Mouse (Mus musculus) heart, postnatal 25 days (tissue): Measurements from ENCODE around the gene Ncoa3. TPM values are rescaled to one million over a fixed set of nuclear protein-coding genes. Genes with fewer than 3 reads are reported as not detected.

Experiments
- DNase-seq: peaks from one replicate; pipeline ENCODE4 v3.0.0; 2022; ENCODE audit warnings: low spot score
- intact Hi-C: fragments of 180-260 bp; cut with DNase I; formaldehyde crosslinking; loops from one replicate; pipeline ENCODE4 v1.15.1; 2025
- total RNA-seq, 2 experiments: library from RNA; stranded (reverse); gene quantifications; 2 replicates each; pipeline ENCODE4 v1.2.3; 2021

Ncoa3 gene
- total RNA-seq, 2 experiments from 2014 or later: 23.8 to 29.6 TPM

GRCm38 (mm10) chr2:166088991-166089390, 96.6 kb downstream of the Ncoa3 start:
- DNase-seq: no peak
- intact Hi-C loops: loop anchor here (10.0 kb wide), 1 partner anchor 716 kb away; the partner anchor contains the start of gene Arfgef2

- intact Hi-C loops: no loop called here
- DNase-seq: no peak
Measured at GRCm38 (mm10) chr2:166090131-166090581, 97.7 kb downstream of the Ncoa3 start.

GRCm38 (mm10) chr2:166091599-166091998, 99.2 kb downstream of the Ncoa3 start:
- DNase-seq: no peak
- intact Hi-C loops: no loop called here

GRCm38 (mm10) chr2:166092412-166092811, 100.0 kb downstream of the Ncoa3 start:
- intact Hi-C loops: no loop called here
- DNase-seq: no peak

GRCm38 (mm10) chr2:166096300-166096699, 103.9 kb downstream of the Ncoa3 start:
- intact Hi-C loops: no loop called here
- no peak for DNase-seq

- no peak for DNase-seq
- intact Hi-C loops: no loop called here
Measured at GRCm38 (mm10) chr2:166096834-166097233, 104.4 kb downstream of the Ncoa3 start.

GRCm38 (mm10) chr2:166097443-166098291, 105.2 kb downstream of the Ncoa3 start:
- DNase-seq: no peak
- intact Hi-C loops: no loop called here

- intact Hi-C loops: no loop called here
Measured at GRCm38 (mm10) chr2:166098292-166098933, 106.0 kb downstream of the Ncoa3 start.

GRCm38 (mm10) chr2:166100309-166101262, 108.2 kb downstream of the Ncoa3 start:
- DNase-seq: no peak
- intact Hi-C loops: no loop called here

More at GRCm38 (mm10) chr2:166098292-166098933, 106.0 kb downstream of the Ncoa3 start:
- DNase-seq: no peak

GRCm38 (mm10) chr2:166102893-166103292, 110.5 kb downstream of the Ncoa3 start:
- intact Hi-C loops: no loop called here
- DNase-seq: peak; percentile 66

- DNase-seq: no peak
- intact Hi-C loops: no loop called here
Measured at GRCm38 (mm10) chr2:166105911-166106310, 113.5 kb downstream of the Ncoa3 start.

- no peak for DNase-seq
- intact Hi-C loops: no loop called here
Measured at GRCm38 (mm10) chr2:166106631-166107030, 114.2 kb downstream of the Ncoa3 start.

GRCm38 (mm10) chr2:166107911-166108310, 115.5 kb downstream of the Ncoa3 start:
- intact Hi-C loops: loop anchor here (1.0 to 2.0 kb wide), 3 partner anchors 47 to 456 kb away; partner anchors contain the start of gene Sulf2
- no peak for DNase-seq

- intact Hi-C loops: loop anchor here (1.0 to 2.0 kb wide), 3 partner anchors 46 to 456 kb away; partner anchors contain the start of gene Sulf2
- DNase-seq: peak; percentile 57
Measured at GRCm38 (mm10) chr2:166108326-166108725, 115.9 kb downstream of the Ncoa3 start.

GRCm38 (mm10) chr2:166110764-166111163, 118.3 kb downstream of the Ncoa3 start:
- intact Hi-C loops: no loop called here
- DNase-seq: no peak

- intact Hi-C loops: no loop called here
- DNase-seq: no peak
Measured at GRCm38 (mm10) chr2:166111238-166111637, 118.8 kb downstream of the Ncoa3 start.

- intact Hi-C loops: no loop called here
- no peak for DNase-seq
Measured at GRCm38 (mm10) chr2:166111831-166112250, 119.4 kb downstream of the Ncoa3 start.

GRCm38 (mm10) chr2:166112986-166113385, 120.5 kb downstream of the Ncoa3 start:
- intact Hi-C loops: no loop called here
- DNase-seq: no peak

GRCm38 (mm10) chr2:166115571-166116277, 123.3 kb downstream of the Ncoa3 start:
- peak; percentile 84 for DNase-seq
- intact Hi-C loops: no loop called here
